Mouse (Mus musculus) MEL (cell line): ENCODE measurements around the gene Ccdc102a. TPM values are rescaled to one million over a fixed set of nuclear protein-coding genes. Genes with fewer than 3 reads are reported as not detected.

Experiments
- DNase-seq: peaks from one replicate; pipeline ENCODE4 v3.0.0; 2011; ENCODE audit warnings: low read depth, low spot score
- H3K27ac ChIP-seq: 2 replicates; pipeline ENCODE4 v1.5.1; 2012; ENCODE audit warnings: low read depth, mild to moderate bottlenecking, control low read depth, low read length, moderate library complexity; ENCODE audit not compliant: control insufficient read depth
- H3K27me3 ChIP-seq, 2 experiments: fragments of 150-350 bp in 1 of 2; sonication (generic) in 1 of 2; 2 replicates each; pipeline ENCODE4 v1.6.1; 2012; ENCODE audit warnings: low read length in 2 of 2, mild to moderate bottlenecking in 2 of 2, improper control_type of control experiment in 1 of 2, moderate library complexity in 1 of 2; ENCODE audit not compliant: insufficient read depth in 2 of 2, control insufficient read depth in 1 of 2
- H3K36me3 ChIP-seq, 2 experiments: 2 replicates each; pipeline ENCODE4 v1.6.1; 2012 to 2014; ENCODE audit warnings: low read length in 2 of 2, improper control_type of control experiment in 1 of 2, inconsistent platforms in 1 of 2, mild to moderate bottlenecking in 1 of 2; ENCODE audit not compliant: insufficient read depth in 2 of 2, control insufficient read depth in 1 of 2
- H3K4me1 ChIP-seq, 2 experiments: fragments of 150-350 bp in 1 of 2; sonication (generic) in 1 of 2; 2 replicates each; pipeline ENCODE4 v1.6.1; 2012; ENCODE audit warnings: low read length in 2 of 2, improper control_type of control experiment in 1 of 2, mild to moderate bottlenecking in 1 of 2; ENCODE audit not compliant: insufficient read depth in 2 of 2, control insufficient read depth in 1 of 2
- H3K4me3 ChIP-seq, 2 experiments: fragments of 150-350 bp in 1 of 2; sonication (generic) in 1 of 2; 2 replicates each; pipeline ENCODE4 v1.5.1; 2012; ENCODE audit warnings: low read depth in 2 of 2, low read length in 2 of 2, mild to moderate bottlenecking in 2 of 2, moderate library complexity in 2 of 2, control low read depth in 1 of 2, improper control_type of control experiment in 1 of 2; ENCODE audit not compliant: control insufficient read depth in 1 of 2, insufficient read depth in 1 of 2
- H3K79me2 ChIP-seq: 2 replicates; pipeline ENCODE4 v1.6.1; 2012; ENCODE audit warnings: mild to moderate bottlenecking, low read length, moderate library complexity; ENCODE audit not compliant: control insufficient read depth, poor library complexity, insufficient read depth
- H3K9ac ChIP-seq: 2 replicates; pipeline ENCODE4 v1.6.1; 2012; ENCODE audit warnings: low read depth, mild to moderate bottlenecking, control low read depth, low read length, moderate library complexity; ENCODE audit not compliant: control insufficient read depth, poor library complexity, severe bottlenecking
- H3K9me3 ChIP-seq: fragments of 150-350 bp; sonication (generic); replicated peaks from 2 replicates; pipeline ENCODE4 v1.6.1; 2012; ENCODE audit warnings: mild to moderate bottlenecking, low read length, improper control_type of control experiment, moderate library complexity; ENCODE audit not compliant: insufficient read depth
- BHLHE40 ChIP-seq: IDR thresholded peaks from 2 replicates; pipeline ENCODE4 v1.6.1; 2012; ENCODE audit warnings: low read depth, mild to moderate bottlenecking, inconsistent platforms, low read length, improper control_type of control experiment, borderline replicate concordance
- CHD2 ChIP-seq: IDR thresholded peaks from 2 replicates; pipeline ENCODE4 v1.6.1; 2011; ENCODE audit warnings: low read length, improper control_type of control experiment
- CTCF ChIP-seq, 3 experiments: IDR thresholded peaks in 2 of 3; conservative IDR thresholded peaks in 1 of 3; 2 replicates each; pipeline ENCODE4 v1.5.1; 2011 to 2012; ENCODE audit warnings: low read length in 3 of 3, low read depth in 2 of 3, mild to moderate bottlenecking in 2 of 3, improper control_type of control experiment in 1 of 3, inconsistent platforms in 1 of 3, mixed read lengths in 1 of 3, moderate library complexity in 1 of 3; ENCODE audit not compliant: control insufficient read depth in 1 of 3, insufficient read depth in 1 of 3, poor library complexity in 1 of 3, severe bottlenecking in 1 of 3
- EP300 ChIP-seq, 2 experiments: IDR thresholded peaks; 2 replicates each; pipeline ENCODE4 v1.6.1; 2011; ENCODE audit warnings: improper control_type of control experiment in 2 of 2, low read length in 2 of 2, low read depth in 1 of 2, mild to moderate bottlenecking in 1 of 2
- GABPA ChIP-seq: IDR thresholded peaks from 2 replicates; pipeline ENCODE4 v1.6.1; 2012; ENCODE audit warnings: low read depth, mild to moderate bottlenecking, inconsistent platforms, low read length, improper control_type of control experiment, moderate library complexity
- GATA1 ChIP-seq: IDR thresholded peaks from 2 replicates; pipeline ENCODE4 v1.6.1; 2011; ENCODE audit warnings: low read depth, low read length, improper control_type of control experiment
- HCFC1 ChIP-seq: IDR thresholded peaks from 2 replicates; pipeline ENCODE4 v1.6.1; 2012; ENCODE audit warnings: low read depth, mild to moderate bottlenecking, inconsistent platforms, low read length, improper control_type of control experiment, moderate library complexity
- JUND ChIP-seq: IDR thresholded peaks from 2 replicates; pipeline ENCODE4 v1.6.1; 2011; ENCODE audit warnings: low read depth, mild to moderate bottlenecking, improper control_type of control experiment, low read length
- MAX ChIP-seq: IDR thresholded peaks from 2 replicates; pipeline ENCODE4 v1.6.1; 2011; ENCODE audit warnings: low read length, improper control_type of control experiment
- MEF2A ChIP-seq: IDR thresholded peaks from 2 replicates; pipeline ENCODE4 v1.6.1; 2014; ENCODE audit warnings: low read depth, mild to moderate bottlenecking, inconsistent platforms, low read length, improper control_type of control experiment; ENCODE audit not compliant: poor library complexity, insufficient replicate concordance, severe bottlenecking; ENCODE audit errors: extremely low read depth
- MYB ChIP-seq: IDR thresholded peaks from 2 replicates; pipeline ENCODE4 v1.6.1; 2011; ENCODE audit warnings: mild to moderate bottlenecking, low read depth, low read length, improper control_type of control experiment
- MYC ChIP-seq: IDR thresholded peaks from 2 replicates; pipeline ENCODE4 v1.6.1; 2011; ENCODE audit warnings: low read depth, mild to moderate bottlenecking, low read length, improper control_type of control experiment, moderate library complexity
- POLR2A ChIP-seq, 2 experiments: IDR thresholded peaks; 2 replicates each; pipeline ENCODE4 v1.6.1; 2011 to 2012; ENCODE audit warnings: low read length in 2 of 2, mild to moderate bottlenecking in 2 of 2, control low read depth in 1 of 2, improper control_type of control experiment in 1 of 2, low read depth in 1 of 2, moderate library complexity in 1 of 2; ENCODE audit not compliant: control insufficient read depth in 1 of 2, insufficient read depth in 1 of 2, poor library complexity in 1 of 2
- POLR2AphosphoS2 ChIP-seq: IDR thresholded peaks from 2 replicates; pipeline ENCODE4 v1.6.1; 2011; ENCODE audit warnings: low read length, improper control_type of control experiment
- POLR2AphosphoS5 ChIP-seq: IDR thresholded peaks from 2 replicates; pipeline ENCODE4 v1.6.1; 2012; ENCODE audit warnings: low read depth, borderline replicate concordance, mild to moderate bottlenecking, inconsistent platforms, low read length, moderate library complexity, mixed read lengths
- SMC3 ChIP-seq: IDR thresholded peaks from 2 replicates; pipeline ENCODE4 v1.6.1; 2011; ENCODE audit warnings: low read depth, low read length, improper control_type of control experiment
- TBP ChIP-seq: IDR thresholded peaks from 2 replicates; pipeline ENCODE4 v1.8.0; 2011; ENCODE audit warnings: low read depth, low read length, improper control_type of control experiment
- ZNF384 ChIP-seq: IDR thresholded peaks from 2 replicates; pipeline ENCODE4 v1.6.1; 2012; ENCODE audit warnings: low read depth, mild to moderate bottlenecking, inconsistent platforms, low read length, improper control_type of control experiment
- polyA plus RNA-seq, 2 experiments: library from polyadenylated mRNA; stranded (reverse) in 1 of 2; unstranded in 1 of 2; fragments of >175 nt in 1 of 2; fragments of >200 nt in 1 of 2; gene quantifications; 2 replicates each; pipeline versions ENCODE4 v1.2.1 to v1.2.4; 2012; ENCODE audit warnings: low replicate concordance in 2 of 2, low read depth in 1 of 2; ENCODE audit not compliant: insufficient read length in 2 of 2, insufficient read depth in 1 of 2, missing spikeins in 1 of 2
- total RNA-seq: library from RNA; depleted of rRNA; stranded (reverse); fragments of 300-350 nt; gene quantifications from 2 replicates; pipeline ENCODE4 v1.2.3, GENCODE M21; 2012

The Ccdc102a gene
- total and polyA plus RNA-seq, 3 experiments: 1.7 to 6.8 TPM; not detected in 1

DNA sequence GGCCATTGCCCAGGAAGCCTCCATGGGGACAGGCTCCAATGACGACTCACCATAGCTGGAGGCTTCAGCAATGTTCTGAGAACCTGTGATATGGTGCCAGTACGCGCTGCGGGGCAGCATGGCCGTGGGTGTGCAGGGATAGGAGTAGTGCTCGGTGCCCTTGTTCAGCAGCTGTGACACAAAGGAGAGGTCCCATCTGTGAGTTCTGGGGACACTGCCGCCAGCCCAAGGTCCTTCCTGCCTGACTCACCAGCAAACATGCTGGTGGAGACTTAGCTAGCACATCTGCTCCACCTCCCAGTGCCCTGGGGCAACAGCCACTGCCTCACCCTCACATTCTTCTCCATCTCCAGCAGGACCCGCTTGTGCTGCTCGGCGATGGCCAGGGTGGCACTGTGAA is 52.6 kb downstream of the Ccdc102a start (continued):
- no peak for TF ChIP-seq MYC
- TF ChIP-seq, all 39 proteins: peak for 0

DNA sequence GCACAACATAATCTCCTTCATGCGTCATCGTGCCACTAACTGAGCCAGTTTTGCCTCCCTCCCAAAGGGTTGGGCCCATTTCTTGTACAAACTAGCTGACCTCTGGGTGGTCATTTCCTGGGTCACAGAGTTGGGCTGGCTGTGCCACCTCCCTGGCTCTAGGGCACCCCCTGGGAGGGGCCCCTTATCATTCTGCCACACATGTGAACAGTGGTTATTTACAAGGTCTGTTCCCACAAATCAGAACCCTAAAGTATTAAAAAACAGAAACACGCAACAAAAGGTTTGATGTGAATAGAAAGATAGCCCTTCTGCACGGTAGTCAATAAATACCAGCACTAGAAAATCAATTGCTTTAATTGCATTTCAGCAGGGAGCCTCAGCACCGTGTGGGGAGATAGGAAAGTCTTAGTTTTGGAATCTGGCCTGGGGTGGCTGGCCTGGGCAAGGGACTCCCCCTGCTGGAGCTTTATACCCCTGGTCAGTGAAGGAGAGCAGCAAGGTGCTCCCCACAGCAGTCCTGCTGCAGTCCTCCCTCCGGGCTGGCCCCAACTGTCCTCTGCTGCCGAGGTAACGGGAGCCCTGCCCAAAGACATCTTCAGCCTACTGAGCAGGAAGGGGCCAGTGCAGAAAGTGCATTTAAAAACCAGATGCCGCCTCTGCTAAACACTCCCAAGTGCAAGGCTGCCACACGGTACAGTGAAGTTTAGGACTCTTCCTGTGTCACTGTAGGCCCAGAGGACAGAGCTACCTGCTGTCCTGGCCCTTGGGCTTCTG is 53.8 kb downstream of the Ccdc102a start:
- Histone ChIP-seq H3K4me3 (no peak overlapping the region), H3K9me3 (no peaks in the 10 kb centered on the region), H3K36me3 (peaks cover under 1 to 3% of the 10 kb centered on the region in 2 experiments), H3K79me2 (peaks cover 5% of the 10 kb centered on the region), H3K4me1 (0 out of 4 replicates have a peak, but pooled peaks cover 0 to 3% of the 10 kb centered on the region in 2 experiments), H3K27ac (no peak overlapping the region), H3K9ac (no peak overlapping the region), H3K27me3 (no peaks in the 10 kb centered on the region)
- 0 out of 6 replicates have a peak, but pooled peaks of 1 of the 3 experiments have one; percentile 8 for TF ChIP-seq CTCF (IDR thresholded peaks at IDR 0.05 in 2 of 3, conservative IDR thresholded peaks at IDR 0.05 in 1 of 3; ENCODE audit: control insufficient read depth in 1 of 3, insufficient read depth in 1 of 3, low read depth in 2 of 3, low read length in 3 of 3, poor library complexity in 1 of 3, severe bottlenecking in 1 of 3)
- TF ChIP-seq MEF2A: no peak
- no peak for DNase-seq

DNA sequence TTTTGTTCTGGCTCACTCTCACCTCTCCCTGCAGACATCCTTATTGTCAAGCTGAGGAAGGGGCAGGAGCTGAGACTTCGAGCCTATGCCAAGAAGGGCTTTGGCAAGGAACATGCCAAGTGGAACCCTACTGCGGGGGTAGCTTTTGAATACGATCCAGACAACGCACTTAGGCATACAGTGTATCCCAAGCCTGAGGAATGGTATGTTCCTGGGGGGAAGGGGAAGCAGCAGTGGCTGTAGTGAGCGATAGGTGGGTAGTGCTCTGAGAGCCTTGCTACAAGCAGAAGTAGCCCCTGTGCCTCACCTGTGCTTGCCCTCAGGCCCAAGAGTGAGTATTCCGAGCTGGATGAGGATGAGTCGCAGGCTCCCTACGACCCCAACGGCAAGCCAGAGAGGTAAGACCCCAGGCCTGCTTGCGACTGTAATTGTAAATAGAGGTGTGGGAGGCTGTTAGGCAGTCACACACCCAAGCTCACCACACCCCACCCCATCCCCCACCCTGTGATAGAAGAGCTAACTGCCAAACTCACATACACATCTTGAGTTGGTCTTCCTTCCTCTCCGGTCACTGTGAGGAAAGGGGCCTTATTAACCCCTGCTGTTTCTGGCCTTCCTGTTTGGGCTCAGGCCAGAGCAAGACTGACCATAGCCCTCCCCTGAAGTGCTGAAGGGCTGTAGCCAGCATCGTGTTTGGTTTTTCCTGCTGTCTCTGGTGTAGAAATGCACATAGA is 55.2 kb downstream of the Ccdc102a start:
- Histone ChIP-seq H3K4me3 (no peak overlapping the region), H3K27me3 (no peaks in the 10 kb centered on the region), H3K9me3 (no peaks in the 10 kb centered on the region), H3K79me2 (peaks cover 14% of the 10 kb centered on the region), H3K4me1 (0 out of 4 replicates have a peak, but pooled peaks cover 0 to 3% of the 10 kb centered on the region in 2 experiments), H3K36me3 (peaks cover 3 to 7% of the 10 kb centered on the region in 2 experiments), H3K9ac (no peak overlapping the region), H3K27ac (no peak overlapping the region)
- no peak for TF ChIP-seq POLR2AphosphoS2
- no peak for TF ChIP-seq GATA1
- TF ChIP-seq ZNF384: no peak
- no peak for TF ChIP-seq MAX
- DNase-seq: no peak

DNA sequence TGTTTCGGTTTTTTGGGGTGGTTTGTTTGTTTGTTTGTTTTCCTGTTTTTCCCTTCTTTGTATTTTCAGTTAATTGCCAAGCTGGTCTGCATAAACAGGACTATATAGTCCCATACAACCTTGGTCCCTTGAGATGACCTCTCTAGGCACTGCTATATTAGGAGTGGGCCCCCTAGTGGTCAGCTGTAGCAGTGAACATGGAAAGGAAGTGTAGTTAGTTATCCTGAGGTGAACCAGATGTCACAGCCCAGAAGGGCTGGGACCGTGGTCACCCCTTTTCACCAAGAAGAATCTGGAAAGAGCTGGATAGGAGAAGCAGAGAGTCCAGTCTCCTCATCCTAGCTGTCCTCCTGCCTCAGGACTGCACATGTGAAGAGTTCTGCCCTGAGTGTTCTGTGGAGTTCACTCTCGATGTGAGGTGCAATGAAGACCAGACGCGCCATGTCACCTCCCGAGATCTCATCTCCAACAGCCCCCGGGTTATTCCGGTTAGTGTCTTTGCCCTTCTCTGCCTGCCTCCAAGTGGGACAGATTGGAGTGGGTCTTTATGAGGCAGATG is 56.5 kb downstream of the Ccdc102a start:
- peaks cover 3 to 10% of the 10 kb centered on the region in 2 experiments for H3K36me3 ChIP-seq

More for the DNA sequence above, 56.5 kb downstream of the Ccdc102a start:
- Histone ChIP-seq H3K9me3 (no peaks in the 10 kb centered on the region), H3K9ac (no peak overlapping the region), H3K4me3 (no peak overlapping the region), H3K27me3 (no peaks in the 10 kb centered on the region), H3K4me1 (0 out of 4 replicates have a peak, but pooled peaks cover 0 to 3% of the 10 kb centered on the region in 2 experiments), H3K79me2 (peaks cover 17% of the 10 kb centered on the region), H3K27ac (no peak overlapping the region)
- TF ChIP-seq MYB (no peak), MYC (0 out of 2 replicates have a peak, but pooled peaks have one; percentile 22), HCFC1 (peak; percentile 46; the same call in 1 of the 2 replicates), JUND (no peak), CHD2 (no peak), MAX (no peak), TBP (no peak), EP300 (IDR thresholded peaks at IDR 0.05; ENCODE audit: low read depth in 1 of 2, low read length in 2 of 2) (no peak), POLR2AphosphoS5 (no peak), POLR2A (IDR thresholded peaks at IDR 0.05; ENCODE audit: control insufficient read depth in 1 of 2, insufficient read depth in 1 of 2, low read depth in 1 of 2, low read length in 2 of 2, poor library complexity in 1 of 2) (no peak), BHLHE40 (no peak), POLR2AphosphoS2 (no peak), SMC3 (peak; percentile 35), GATA1 (no peak), CTCF (IDR thresholded peaks at IDR 0.05 in 2 of 3, conservative IDR thresholded peaks at IDR 0.05 in 1 of 3; ENCODE audit: control insufficient read depth in 1 of 3, insufficient read depth in 1 of 3, low read depth in 2 of 3, low read length in 3 of 3, poor library complexity in 1 of 3, severe bottlenecking in 1 of 3) (peak; percentile 67 to 89 (median 85)), GABPA (no peak)
- DNase-seq: peak; percentile 77
